Mouse (Mus musculus) erythroid progenitor cell, adult 5-6 weeks (primary cell): ENCODE results near the gene Reg4. TPM values are rescaled to one million over a fixed set of nuclear protein-coding genes. Genes with fewer than 3 reads are reported as not detected.

Source experiments
- ATAC-seq: replicated peaks from 2 replicates; pipeline ENCODE4 v1.8.0; 2016; ENCODE audit warnings: moderate number of reproducible peaks, mild to moderate bottlenecking, moderate TSS enrichment, inconsistent platforms; ENCODE audit not compliant: poor library complexity, low FRiP score, severe bottlenecking
- total RNA-seq, 2 experiments: library from RNA; stranded (forward) in 1 of 2; stranded (reverse) in 1 of 2; fragments of 150-400 nt in 1 of 2; fragments of 186-747, 209-891 nt in 1 of 2; gene quantifications; 2 replicates each; pipeline versions ENCODE4 v1.2.3 to v1.2.4; 2015 to 2017; ENCODE audit warnings: low replicate concordance in 2 of 2

The Reg4 gene
- total RNA-seq, 2 experiments from 2014 or later, result not detected

GRCm38 (mm10) chr3:98233504-98233903, 11.5 kb downstream of the Reg4 start:
- no peak for ATAC-seq

DNA sequence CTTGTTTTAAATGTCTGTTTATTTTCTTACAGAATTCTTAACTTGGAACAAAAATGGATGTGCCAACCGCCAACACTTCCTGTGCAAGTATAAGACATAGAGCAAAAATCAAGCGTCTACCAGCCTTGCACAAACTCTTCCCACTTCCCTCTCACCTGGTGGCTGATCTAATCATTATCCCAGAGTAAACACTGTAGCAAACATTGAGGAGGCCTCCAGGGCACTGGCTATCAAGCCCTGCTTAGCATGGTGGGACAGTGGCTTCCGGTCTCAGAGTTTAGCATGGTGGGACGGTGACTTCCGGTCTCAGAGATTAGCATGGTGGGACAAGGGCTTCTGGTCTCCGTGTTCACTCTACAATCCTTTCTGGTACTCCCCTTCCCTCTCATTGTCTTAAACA, 14.3 kb downstream of the Reg4 start:
- no peak for ATAC-seq

- no peak for ATAC-seq
Measured at GRCm38 (mm10) chr3:98237240-98237639, 15.3 kb downstream of the Reg4 start.

- no peak for ATAC-seq
Measured at GRCm38 (mm10) chr3:98238150-98238549, 16.2 kb downstream of the Reg4 start.

DNA sequence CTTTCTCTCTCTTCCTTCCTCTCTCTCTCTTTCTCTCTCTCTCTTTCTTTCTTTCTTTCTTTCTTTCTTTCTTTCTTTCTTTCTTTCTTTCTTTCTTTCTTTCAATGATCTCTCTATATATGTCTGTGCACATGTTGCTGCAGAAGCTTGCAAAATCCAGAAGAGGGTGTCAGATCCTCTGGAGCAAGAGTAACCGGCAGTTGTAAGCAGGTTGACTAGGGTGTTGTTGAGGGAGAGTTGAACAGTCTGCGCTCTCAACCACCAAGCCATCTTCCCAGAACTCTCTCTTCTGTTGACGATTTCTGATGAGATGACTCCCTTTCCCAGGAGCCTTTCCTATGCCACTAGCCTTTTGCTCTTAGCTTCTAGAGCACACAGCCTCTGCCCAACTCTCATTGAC, 20.1 kb downstream of the Reg4 start:
- no peak for ATAC-seq

GRCm38 (mm10) chr3:98242458-98243037, 20.6 kb downstream of the Reg4 start:
- no peak for ATAC-seq

DNA sequence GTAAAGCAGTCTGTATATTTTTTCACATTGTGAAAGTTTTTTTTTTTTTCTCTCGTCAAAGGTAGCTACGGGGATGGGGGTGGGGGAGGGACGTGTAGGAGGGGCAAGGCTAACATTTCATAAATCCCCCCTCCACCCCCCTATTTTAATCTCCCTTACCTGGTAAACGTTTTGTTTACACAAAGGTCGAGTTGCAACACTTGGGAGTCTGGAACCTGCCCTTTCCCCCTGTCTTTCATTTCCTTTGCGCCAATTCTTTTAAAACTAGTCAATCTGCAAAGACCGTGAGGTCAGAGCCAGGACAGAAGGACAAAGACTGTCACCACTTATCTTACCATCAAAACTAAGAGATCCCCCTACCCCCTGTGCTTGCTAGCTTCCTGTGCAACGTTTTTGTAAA, 23.9 kb downstream of the Reg4 start:
- ATAC-seq, result no peak

- ATAC-seq, result no peak
Measured at GRCm38 (mm10) chr3:98246985-98247751, 25.2 kb downstream of the Reg4 start.

GRCm38 (mm10) chr3:98249378-98249777, 27.4 kb downstream of the Reg4 start:
- no peak for ATAC-seq

- ATAC-seq, result no peak
Measured at GRCm38 (mm10) chr3:98249833-98250448, 28.0 kb downstream of the Reg4 start.

- no peak for ATAC-seq
Measured at GRCm38 (mm10) chr3:98254059-98254458, 32.1 kb downstream of the Reg4 start.

GRCm38 (mm10) chr3:98254656-98255583, 33.0 kb downstream of the Reg4 start:
- ATAC-seq, result no peak

DNA sequence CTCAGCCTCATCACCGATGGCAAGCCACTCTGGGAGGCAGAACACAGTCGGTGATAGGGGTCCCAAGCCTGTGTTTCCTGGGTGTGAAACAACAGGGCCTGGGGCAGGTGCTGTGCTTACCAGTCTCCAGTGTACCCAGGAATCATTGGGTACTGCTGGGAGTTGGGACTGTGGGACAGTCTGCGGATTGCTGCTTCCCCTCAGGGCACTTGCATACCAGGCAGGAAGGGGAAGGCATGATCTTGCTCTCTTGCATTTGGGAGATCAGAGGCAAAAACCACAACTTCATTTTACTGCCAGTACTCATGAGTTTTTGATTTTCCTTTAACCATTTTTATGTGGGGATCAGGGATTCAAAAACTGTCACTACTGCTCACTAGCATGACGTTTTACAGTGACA, 36.8 kb downstream of the Reg4 start:
- ATAC-seq, result no peak

GRCm38 (mm10) chr3:98259271-98259751, 37.4 kb downstream of the Reg4 start:
- no peak for ATAC-seq

DNA sequence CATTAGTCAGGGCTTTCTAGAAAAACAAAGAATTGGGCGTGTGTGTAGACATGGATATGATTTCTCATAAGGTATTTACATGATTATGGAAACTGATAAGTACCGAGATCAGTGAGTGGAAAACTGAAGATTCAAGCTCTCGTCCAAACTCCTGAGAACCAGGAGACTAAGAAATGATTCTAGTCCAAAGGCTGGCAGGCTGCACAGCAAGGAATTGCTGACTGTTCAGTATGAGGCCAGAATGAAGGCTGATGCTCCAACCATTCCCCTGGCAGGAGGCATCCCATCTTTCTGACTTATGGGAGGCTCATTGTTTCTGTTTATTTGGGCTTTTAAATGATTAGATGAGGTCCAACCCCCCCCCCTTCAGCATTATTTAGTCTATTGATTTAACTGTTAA, 38.6 kb downstream of the Reg4 start:
- no peak for ATAC-seq

DNA sequence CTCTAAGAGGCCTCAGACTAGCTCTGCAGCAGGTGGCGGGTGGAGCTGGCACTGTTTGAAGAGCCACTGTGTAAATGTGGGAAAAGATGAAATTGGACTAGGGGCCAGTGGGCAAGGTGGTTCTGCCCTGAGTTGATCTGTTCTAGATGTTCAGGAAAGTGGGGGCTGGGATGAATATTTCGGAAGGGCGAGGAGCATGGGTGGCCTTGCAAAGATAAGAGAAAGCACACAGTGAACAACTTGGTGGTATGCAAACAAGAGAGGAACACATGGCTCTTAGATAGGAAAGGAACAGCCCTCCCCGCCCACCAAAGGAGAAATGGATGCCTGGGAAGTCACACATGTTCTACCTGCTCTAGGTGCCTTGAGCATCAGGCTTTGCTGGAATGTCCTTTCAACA, 39.5 kb downstream of the Reg4 start:
- ATAC-seq, result no peak

DNA sequence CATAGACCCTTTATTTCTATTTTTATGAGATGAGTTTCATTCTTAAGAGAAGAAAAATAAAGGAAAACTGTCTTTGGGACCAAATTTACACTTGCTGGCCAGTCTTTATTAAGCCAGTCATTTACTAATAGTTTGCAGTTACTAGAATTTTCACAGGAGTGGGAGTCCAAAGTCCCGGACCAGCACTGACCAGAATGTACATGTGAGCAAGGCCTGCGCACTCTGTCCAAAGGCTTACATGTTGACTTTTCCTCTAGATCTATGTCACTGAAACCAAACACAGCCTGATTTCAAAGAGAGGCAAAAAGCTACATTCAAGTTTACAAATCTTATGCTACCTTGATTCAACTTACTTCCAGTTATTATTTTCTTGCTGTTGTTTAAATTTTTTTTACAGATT, 40.2 kb downstream of the Reg4 start:
- no peak for ATAC-seq

- no peak for ATAC-seq
Measured at GRCm38 (mm10) chr3:98267249-98267651, 45.3 kb downstream of the Reg4 start.

- ATAC-seq, result no peak
Measured at GRCm38 (mm10) chr3:98273623-98274398, 51.9 kb downstream of the Reg4 start.
